Mouse (Mus musculus): ENCODE data around the gene Senp1.

GRCm38 (mm10) chr15:98066602-98067001, 26.9 kb downstream of the Senp1 start:
- TF ChIP-seq CTCF (IDR thresholded peaks at IDR 0.05; ENCODE audit: insufficient read depth, low read length) (no peak), POLR2A (IDR thresholded peaks at IDR 0.05; ENCODE audit: borderline replicate concordance, extremely low read depth, low read depth, low read length) (no peak)

Data from lung, adult 2 months (tissue).